Mouse (Mus musculus): ENCODE measurements around the gene Rab29. TPM values are rescaled to one million over a fixed set of nuclear protein-coding genes. Genes with fewer than 3 reads are reported as not detected.
"Not testable (repeated sequence)": the region's sequence is repeated elsewhere in the genome, so short reads cannot be mapped to it uniquely, and the experiment has no call there.

Gene Rab29
- 24.1 and 24.4 TPM in 2 replicates for polyA plus RNA-seq (2014; fragmentation: Nextera tagmentation; extraction: Ambion mirVana)

DNA sequence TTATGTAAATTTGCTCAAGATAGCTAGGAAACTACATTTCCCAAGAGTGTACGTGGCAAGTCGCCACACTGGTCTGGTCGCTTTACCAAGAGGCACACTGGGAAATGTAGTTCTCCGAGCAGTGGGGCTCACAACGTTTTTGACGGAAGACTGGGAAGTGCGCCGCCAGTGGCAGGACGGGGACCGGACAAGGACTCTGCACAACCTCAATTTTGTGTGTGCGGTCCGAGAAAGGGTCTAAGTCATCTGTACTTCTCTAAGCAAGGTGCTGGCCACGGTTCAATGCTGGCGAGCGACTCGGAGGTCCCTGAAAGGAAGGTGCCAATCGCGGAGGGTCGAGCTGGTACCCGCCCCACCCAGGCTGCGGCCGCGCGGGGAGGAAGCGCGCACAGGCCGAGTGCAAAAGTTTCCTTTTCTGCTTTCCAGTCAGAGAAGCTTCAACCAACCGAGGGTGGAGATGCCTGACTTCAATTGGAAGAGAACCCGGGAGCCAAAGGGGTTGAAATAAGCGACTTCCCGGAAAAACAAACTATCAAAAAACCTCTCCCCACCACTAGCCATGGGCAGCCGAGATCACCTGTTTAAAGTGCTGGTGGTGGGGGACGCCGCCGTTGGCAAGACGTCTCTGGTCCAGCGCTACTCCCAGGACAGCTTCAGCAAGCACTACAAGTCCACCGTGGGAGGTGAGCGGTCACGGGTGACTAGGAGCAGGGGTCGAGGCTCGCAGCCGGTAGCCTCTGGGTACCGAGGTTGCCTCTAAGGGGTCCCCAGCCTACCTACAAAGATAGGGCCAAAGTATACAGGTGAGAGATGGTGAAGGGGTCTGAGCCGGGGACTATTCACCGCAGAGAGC lies at the start of gene Rab29:
Rab29 (plus strand) TSS at position 132 of the 853 bp plus-strand sequence.
- Histone ChIP-seq H3K4me3 (ENCODE audit: low read depth, low read length) (peak within 1 kb of the TSS; percentile 56), H3K9ac (ENCODE audit: low read depth, low read length) (peak within 1 kb of the TSS; percentile 65), H3K36me3 (ENCODE audit: control insufficient read depth, insufficient read depth, low read length) (no peaks in the 10 kb centered on the region), H3K4me2 (ENCODE audit: low read depth, low read length) (peak within 1 kb of the TSS; percentile 80), H3K4me1 (ENCODE audit: control insufficient read depth, insufficient read depth, low read length) (peaks cover 6% of the 10 kb centered on the region; the same call in 1 of the 2 replicates), H3K27ac (replicated peaks; ENCODE audit: low read depth, low read length) (no peak within 1 kb of the TSS), H3K9me3 (ENCODE audit: control insufficient read depth, low read length) (no peaks in the 10 kb centered on the region), H3K27me3 (replicated peaks; ENCODE audit: control insufficient read depth, insufficient read depth, low read length) (no peaks in the 10 kb centered on the region)
- peak; percentile 98 for DNase-seq (ENCODE audit: low spot score)
- 1% methylated on average over 45 of the region's 46 CpGs for WGBS
- peak; percentile 97 for ATAC-seq (ENCODE audit: low read depth)

DNA sequence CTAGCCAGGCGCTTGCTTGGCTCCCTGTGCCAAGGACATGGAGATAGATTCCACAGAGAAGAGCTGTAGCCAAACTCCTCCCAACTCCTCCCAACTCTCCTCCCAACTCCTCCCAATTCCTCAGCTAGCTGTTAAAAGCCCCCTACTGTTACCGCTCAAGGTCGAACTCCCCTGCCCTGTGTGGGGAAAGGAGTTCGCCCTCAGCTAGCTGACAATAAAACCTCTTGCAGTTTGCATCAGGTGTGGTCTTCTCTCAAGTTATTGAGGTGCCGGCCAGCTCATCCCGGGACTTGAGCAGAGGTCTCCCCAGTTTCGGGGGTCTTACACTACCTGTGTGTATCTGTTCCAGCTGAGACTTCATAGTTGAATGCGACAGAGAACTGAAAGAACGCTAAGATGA lies 46.7 kb upstream of the Rab29 start:
- H3K4me2 ChIP-seq (ENCODE audit: low read depth, low read length); DNase-seq (ENCODE audit: low spot score); H3K9ac ChIP-seq (ENCODE audit: low read depth, low read length); H3K4me3 ChIP-seq (ENCODE audit: low read depth, low read length); ATAC-seq (ENCODE audit: low read depth); H3K9me3 ChIP-seq (ENCODE audit: control insufficient read depth, low read length); H3K4me1 ChIP-seq (ENCODE audit: control insufficient read depth, insufficient read depth, low read length); H3K36me3 ChIP-seq (ENCODE audit: control insufficient read depth, insufficient read depth, low read length); H3K27me3 ChIP-seq (replicated peaks; ENCODE audit: control insufficient read depth, insufficient read depth, low read length): not testable (repeated sequence)
- WGBS = 67% methylated on average over 8 of the region's 9 CpGs
- 0 out of 2 replicates have a peak overlapping the region, but pooled peaks have one; percentile 18 for H3K27ac ChIP-seq (replicated peaks; ENCODE audit: low read depth, low read length)

DNA sequence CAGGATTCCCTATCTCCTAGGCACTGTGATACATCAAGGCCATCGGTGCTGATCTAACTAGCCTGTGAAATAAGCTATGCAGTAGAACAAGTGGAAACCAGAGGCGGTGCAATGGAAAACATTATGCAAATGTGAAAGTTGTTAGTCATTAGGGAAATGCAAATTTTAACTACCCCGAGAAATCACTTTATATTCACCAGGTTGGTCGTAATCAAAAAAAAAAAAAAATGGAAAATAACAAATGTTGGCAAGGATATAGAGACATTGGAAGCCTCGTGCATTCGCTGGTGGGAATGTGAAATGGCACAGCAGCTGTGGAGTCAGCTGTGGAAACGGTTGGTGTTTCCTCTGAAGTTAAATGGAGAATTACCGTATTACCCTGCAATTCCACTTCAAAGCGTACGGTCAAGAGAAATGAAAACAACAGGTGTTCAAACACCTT lies 46.1 kb upstream of the Rab29 start:
- WGBS = 61% methylated on average over 10 of the region's 10 CpGs
- no peak overlapping the region for H3K4me3 ChIP-seq (ENCODE audit: low read depth, low read length)
- no peak for ATAC-seq (ENCODE audit: low read depth)
- peak; percentile 69 for DNase-seq (ENCODE audit: low spot score)
- H3K27me3 ChIP-seq (replicated peaks; ENCODE audit: control insufficient read depth, insufficient read depth, low read length) = no peaks in the 10 kb centered on the region
- H3K36me3 ChIP-seq (ENCODE audit: control insufficient read depth, insufficient read depth, low read length) = no peaks in the 10 kb centered on the region
- H3K9ac ChIP-seq (ENCODE audit: low read depth, low read length) = no peak overlapping the region
- H3K4me1 ChIP-seq (ENCODE audit: control insufficient read depth, insufficient read depth, low read length) = no peaks in the 10 kb centered on the region
- H3K9me3 ChIP-seq (ENCODE audit: control insufficient read depth, low read length) = peaks cover 9% of the 10 kb centered on the region; the same call in 1 of the 2 replicates
- H3K27ac ChIP-seq (replicated peaks; ENCODE audit: low read depth, low read length) = 0 out of 2 replicates have a peak overlapping the region, but pooled peaks have one; percentile 18
- H3K4me2 ChIP-seq (ENCODE audit: low read depth, low read length) = no peak overlapping the region

DNA sequence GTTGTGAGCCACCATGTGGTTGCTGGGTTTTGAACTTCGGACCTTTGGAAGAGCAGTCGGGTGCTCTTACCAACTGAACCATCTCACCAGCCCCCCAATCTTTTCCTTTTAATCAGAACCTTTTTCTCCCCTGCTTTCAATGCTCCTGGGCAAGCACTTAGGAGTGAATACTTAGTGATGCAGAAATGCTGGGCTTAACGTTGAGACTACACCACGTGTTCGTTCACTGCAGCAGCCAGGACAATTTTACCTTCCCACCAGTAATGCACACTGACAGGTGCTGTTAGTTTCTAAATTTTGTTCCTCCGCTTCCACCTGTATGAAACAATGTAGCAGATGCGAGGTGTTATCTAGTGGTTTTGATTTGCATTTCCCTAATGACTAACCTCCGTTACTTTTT lies 44.7 kb upstream of the Rab29 start:
- Histone ChIP-seq H3K27me3 (replicated peaks; ENCODE audit: control insufficient read depth, insufficient read depth, low read length) (no peaks in the 10 kb centered on the region), H3K4me2 (ENCODE audit: low read depth, low read length) (no peak overlapping the region), H3K4me3 (ENCODE audit: low read depth, low read length) (no peak overlapping the region), H3K9ac (ENCODE audit: low read depth, low read length) (no peak overlapping the region), H3K9me3 (ENCODE audit: control insufficient read depth, low read length) (peaks cover 9% of the 10 kb centered on the region; the same call in 1 of the 2 replicates), H3K27ac (replicated peaks; ENCODE audit: low read depth, low read length) (no peak overlapping the region), H3K36me3 (ENCODE audit: control insufficient read depth, insufficient read depth, low read length) (no peaks in the 10 kb centered on the region), H3K4me1 (ENCODE audit: control insufficient read depth, insufficient read depth, low read length) (no peaks in the 10 kb centered on the region; the same call in 1 of the 2 replicates)
- WGBS = 65% methylated on average over 8 of the region's 8 CpGs
- ATAC-seq (ENCODE audit: low read depth) (no peak), DNase-seq (ENCODE audit: low spot score) (no peak)

DNA sequence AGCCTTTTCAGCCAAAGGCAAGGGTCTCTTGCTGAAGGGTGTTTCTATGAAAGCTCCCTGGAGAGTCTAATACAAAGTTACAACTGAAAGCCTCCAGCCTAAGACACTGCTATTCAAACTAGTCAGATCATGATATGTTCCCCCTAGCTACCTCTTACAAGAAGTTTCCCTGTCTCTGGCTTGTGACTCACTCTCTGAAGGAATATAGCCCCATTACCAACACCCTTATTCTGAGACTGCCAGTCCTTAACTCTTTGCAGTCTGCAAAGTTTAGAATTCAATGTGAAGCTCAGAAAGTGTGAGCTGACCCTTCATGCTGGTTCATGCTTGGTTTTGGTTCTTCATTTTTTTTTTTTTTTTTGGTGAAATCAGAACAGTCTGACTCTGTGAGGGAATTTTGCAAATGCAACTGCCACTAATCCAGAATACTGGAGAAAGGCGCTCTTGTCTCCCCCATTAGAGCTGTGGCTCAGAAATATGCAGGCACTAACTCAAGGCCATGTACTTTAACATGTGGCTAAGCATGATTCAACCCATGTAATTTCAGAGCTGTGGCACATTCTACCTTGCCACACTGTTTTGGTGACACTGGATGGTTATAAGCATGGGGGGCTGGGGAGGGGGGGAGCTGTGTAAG lies 44.0 kb upstream of the Rab29 start:
- Histone ChIP-seq H3K4me2 (ENCODE audit: low read depth, low read length) (no peak overlapping the region), H3K9ac (ENCODE audit: low read depth, low read length) (no peak overlapping the region), H3K9me3 (ENCODE audit: control insufficient read depth, low read length) (peaks cover 9% of the 10 kb centered on the region; the same call in 1 of the 2 replicates), H3K27ac (replicated peaks; ENCODE audit: low read depth, low read length) (no peak overlapping the region), H3K36me3 (ENCODE audit: control insufficient read depth, insufficient read depth, low read length) (no peaks in the 10 kb centered on the region), H3K4me1 (ENCODE audit: control insufficient read depth, insufficient read depth, low read length) (no peaks in the 10 kb centered on the region; the same call in 1 of the 2 replicates), H3K4me3 (ENCODE audit: low read depth, low read length) (no peak overlapping the region), H3K27me3 (replicated peaks; ENCODE audit: control insufficient read depth, insufficient read depth, low read length) (no peaks in the 10 kb centered on the region)
- no peak for DNase-seq (ENCODE audit: low spot score)
- 87% methylated on average over 1 of the region's 1 CpGs for WGBS
- no peak for ATAC-seq (ENCODE audit: low read depth)

DNA sequence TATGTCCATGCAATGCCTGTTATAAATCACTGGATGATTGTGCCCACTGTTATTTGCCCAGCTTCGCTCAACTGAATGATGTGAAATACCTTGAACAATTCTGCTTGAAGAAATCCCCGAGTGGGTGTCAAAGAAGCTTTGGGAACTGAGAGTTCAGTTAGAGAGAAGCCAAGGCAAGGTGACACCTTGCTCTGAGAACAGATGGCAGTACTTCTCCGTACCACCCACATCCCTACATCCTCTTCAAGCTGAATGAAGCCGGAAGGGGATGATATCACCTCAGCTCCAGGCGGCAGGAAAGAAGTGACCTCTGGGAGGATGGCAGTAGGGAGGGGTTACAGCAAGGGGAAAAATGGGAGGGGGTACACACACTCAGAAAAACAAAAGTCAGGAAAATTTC lies 43.5 kb upstream of the Rab29 start:
- DNase-seq (ENCODE audit: low spot score) = no peak
- no peak for ATAC-seq (ENCODE audit: low read depth)
- Histone ChIP-seq H3K4me2 (ENCODE audit: low read depth, low read length) (no peak overlapping the region), H3K36me3 (ENCODE audit: control insufficient read depth, insufficient read depth, low read length) (no peaks in the 10 kb centered on the region), H3K4me1 (ENCODE audit: control insufficient read depth, insufficient read depth, low read length) (no peaks in the 10 kb centered on the region; the same call in 1 of the 2 replicates), H3K4me3 (ENCODE audit: low read depth, low read length) (no peak overlapping the region), H3K9ac (ENCODE audit: low read depth, low read length) (no peak overlapping the region), H3K27ac (replicated peaks; ENCODE audit: low read depth, low read length) (no peak overlapping the region), H3K9me3 (ENCODE audit: control insufficient read depth, low read length) (peaks cover 9% of the 10 kb centered on the region; the same call in 1 of the 2 replicates), H3K27me3 (replicated peaks; ENCODE audit: control insufficient read depth, insufficient read depth, low read length) (no peaks in the 10 kb centered on the region)
- 51% methylated on average over 5 of the region's 5 CpGs for WGBS

DNA sequence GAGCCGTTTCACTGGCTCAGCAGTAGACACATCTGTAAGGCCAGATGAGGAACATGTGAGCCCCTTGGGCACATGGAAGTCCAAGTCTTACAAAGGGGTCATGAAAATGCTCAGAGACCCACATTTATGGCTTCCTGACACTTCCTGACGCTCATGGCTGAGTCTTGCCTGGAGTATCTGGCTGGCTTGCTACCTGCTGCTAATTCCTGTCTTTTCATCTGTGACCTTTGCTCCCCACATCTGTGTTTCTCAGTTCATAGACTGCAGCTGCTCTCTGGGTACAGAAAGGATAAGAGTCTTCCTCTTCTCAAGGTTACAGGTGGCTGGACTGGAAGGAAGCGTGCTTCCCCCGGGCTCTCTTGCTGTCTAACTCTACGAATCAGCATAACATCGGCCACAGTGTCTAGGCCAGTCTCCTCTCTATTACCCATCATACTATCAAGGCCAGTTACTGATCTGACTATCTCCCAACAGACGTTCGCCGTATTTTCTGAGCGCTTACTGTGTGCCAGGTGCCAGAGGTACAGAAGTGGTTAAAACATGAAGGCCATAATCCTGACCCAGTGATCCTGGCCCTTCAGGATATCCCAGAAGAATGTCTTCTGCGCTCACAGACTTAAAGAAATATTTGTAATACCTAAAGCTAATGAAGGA lies 42.4 kb upstream of the Rab29 start:
- H3K4me1 ChIP-seq (ENCODE audit: control insufficient read depth, insufficient read depth, low read length) = peaks cover 5% of the 10 kb centered on the region
- DNase-seq (ENCODE audit: low spot score) (no peak), ATAC-seq (ENCODE audit: low read depth) (no peak)
- H3K27me3 ChIP-seq (replicated peaks; ENCODE audit: control insufficient read depth, insufficient read depth, low read length) = no peaks in the 10 kb centered on the region
- H3K36me3 ChIP-seq (ENCODE audit: control insufficient read depth, insufficient read depth, low read length) = no peaks in the 10 kb centered on the region
- peaks cover 1% of the 10 kb centered on the region; the same call in 1 of the 2 replicates for H3K9me3 ChIP-seq (ENCODE audit: control insufficient read depth, low read length)
- no peak overlapping the region for H3K9ac ChIP-seq (ENCODE audit: low read depth, low read length)
- WGBS = 80% methylated on average over 11 of the region's 11 CpGs
- no peak overlapping the region for H3K4me2 ChIP-seq (ENCODE audit: low read depth, low read length)
- H3K27ac ChIP-seq (replicated peaks; ENCODE audit: low read depth, low read length) = no peak overlapping the region
- H3K4me3 ChIP-seq (ENCODE audit: low read depth, low read length) = no peak overlapping the region

DNA sequence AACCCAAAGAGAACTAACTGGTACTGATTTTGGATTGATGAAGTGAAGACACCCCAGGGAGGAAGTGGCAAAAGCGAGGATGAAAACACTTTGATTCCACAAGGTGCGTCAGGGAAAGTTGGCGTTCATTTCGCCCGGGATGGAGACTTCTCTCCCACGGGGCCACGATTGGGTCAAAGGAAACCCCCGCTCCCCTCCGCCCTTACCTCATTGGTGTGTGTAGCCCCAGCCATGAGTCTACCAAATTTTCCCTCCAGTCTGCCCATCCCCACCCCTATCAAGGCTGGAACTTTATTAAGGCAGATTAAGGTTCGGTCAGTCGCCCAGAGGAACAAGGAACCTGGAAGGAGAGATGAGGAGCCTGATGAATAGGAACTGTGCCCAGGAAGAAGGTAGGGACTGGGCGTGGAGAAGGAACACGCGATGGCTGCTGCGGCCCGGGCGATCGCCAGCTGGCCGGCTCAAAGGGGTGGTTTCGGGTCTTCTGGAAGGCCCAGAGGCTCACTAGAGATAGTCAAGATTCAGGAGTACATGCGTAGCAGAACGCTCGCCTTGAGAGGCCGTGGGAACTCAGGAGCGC lies 39.7 kb upstream of the Rab29 start, which contains the start of gene Slc41a1:
Slc41a1 (plus strand) TSS at position 287 of the 580 bp plus-strand sequence.
- H3K4me3 ChIP-seq (ENCODE audit: low read depth, low read length) = peak within 1 kb of the TSS; percentile 78
- peak; percentile 51 for ATAC-seq (ENCODE audit: low read depth)
- peak within 1 kb of the TSS; percentile 75 for H3K4me2 ChIP-seq (ENCODE audit: low read depth, low read length)
- H3K9ac ChIP-seq (ENCODE audit: low read depth, low read length) = peak within 1 kb of the TSS; percentile 86
- H3K27ac ChIP-seq (replicated peaks; ENCODE audit: low read depth, low read length) = peak within 1 kb of the TSS; percentile 84
- peaks cover 10% of the 10 kb centered on the region for H3K4me1 ChIP-seq (ENCODE audit: control insufficient read depth, insufficient read depth, low read length)
- no peak for DNase-seq (ENCODE audit: low spot score)
- H3K36me3 ChIP-seq (ENCODE audit: control insufficient read depth, insufficient read depth, low read length) = peaks cover 15% of the 10 kb centered on the region; the same call in 1 of the 2 replicates
- 1% methylated on average over 24 of the region's 25 CpGs for WGBS
- no peaks in the 10 kb centered on the region for H3K27me3 ChIP-seq (replicated peaks; ENCODE audit: control insufficient read depth, insufficient read depth, low read length)
- no peaks in the 10 kb centered on the region for H3K9me3 ChIP-seq (ENCODE audit: control insufficient read depth, low read length)
